Mouse (Mus musculus): ENCODE results near the gene Nr1d2. TPM values are rescaled to one million over a fixed set of nuclear protein-coding genes. Genes with fewer than 3 reads are reported as not detected.
"Not testable (repeated sequence)": the region's sequence is repeated elsewhere in the genome, so short reads cannot be mapped to it uniquely, and the experiment has no call there.

Gene Nr1d2
- 10 to 100 TPM; 76.6 to 89.5 (median 81.7) TPM for total RNA-seq (2022)

DNA sequence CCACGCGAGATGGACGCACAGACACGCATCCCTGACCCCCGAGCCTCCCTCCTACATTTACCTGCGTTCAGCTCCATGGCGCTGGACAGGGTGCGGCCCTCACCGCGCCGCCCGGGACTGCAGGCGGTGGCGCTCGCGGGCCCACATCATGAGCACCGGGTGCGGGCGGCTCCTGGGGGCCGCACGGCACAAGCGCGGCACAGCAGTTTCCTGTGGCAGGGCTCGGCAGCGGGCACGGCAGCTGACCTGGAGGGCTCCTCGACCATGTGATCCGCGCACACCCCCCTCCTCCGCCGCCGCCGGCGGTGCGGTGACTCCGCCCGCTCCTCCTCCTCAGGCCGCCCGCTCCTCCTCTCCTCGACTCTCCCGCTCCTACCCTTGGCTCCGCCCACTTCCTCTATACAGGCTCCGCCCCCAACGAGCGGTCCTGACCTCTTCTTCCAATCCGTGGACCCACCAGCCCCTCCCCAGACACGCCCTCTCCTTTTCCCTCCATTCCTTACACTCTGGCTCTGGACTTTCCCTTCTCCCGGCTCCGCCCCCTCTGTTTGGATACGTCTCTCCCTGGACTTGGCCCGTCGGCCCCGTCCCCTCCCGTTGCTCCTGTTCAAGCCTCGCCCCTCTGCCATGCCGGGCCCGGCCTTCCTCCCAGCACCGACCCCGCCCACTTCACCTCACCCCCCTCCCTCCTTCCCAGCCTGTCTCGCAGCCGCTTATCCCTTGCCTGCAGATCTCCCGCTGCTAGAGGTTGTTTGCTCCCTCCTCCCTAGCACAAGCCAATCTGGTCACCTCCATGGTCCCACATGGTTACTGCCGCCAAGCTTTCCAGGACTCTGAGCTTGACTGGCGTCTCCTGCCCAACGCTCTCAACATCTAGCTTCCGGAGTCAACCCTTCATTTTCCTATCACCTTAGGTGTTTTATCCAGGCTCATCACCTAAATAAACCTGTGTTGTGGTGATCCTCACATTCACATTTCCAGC is at the start of gene Nr1d2:
Gene Nr1d2 (minus strand): TSS at position 378 of the 982 bp plus-strand sequence.
- DNase-seq (ENCODE audit: low spot score in 2 of 2) = peak; percentile 97 to 99

DNA sequence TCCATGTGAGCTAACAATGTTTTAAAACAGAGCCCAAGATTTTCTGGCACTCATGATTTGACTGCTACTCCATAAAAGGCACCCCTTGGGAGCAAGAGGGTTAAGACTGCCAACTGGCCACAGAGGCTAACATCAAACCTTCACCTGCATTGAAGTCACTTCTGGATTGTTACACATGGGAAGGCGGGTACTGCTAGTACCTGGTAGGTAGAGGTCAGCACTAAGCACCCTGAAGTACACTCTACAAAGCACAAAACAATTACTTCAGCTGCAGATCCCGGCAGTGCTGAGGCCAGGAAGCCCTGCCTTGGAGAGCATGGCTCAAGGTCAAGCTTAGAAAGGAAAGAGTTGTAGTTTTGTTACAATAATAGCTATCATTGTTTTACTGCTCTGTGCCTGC is 48.5 kb upstream of the Nr1d2 start:
- DNase-seq (ENCODE audit: low spot score in 2 of 2) = no peak

DNA sequence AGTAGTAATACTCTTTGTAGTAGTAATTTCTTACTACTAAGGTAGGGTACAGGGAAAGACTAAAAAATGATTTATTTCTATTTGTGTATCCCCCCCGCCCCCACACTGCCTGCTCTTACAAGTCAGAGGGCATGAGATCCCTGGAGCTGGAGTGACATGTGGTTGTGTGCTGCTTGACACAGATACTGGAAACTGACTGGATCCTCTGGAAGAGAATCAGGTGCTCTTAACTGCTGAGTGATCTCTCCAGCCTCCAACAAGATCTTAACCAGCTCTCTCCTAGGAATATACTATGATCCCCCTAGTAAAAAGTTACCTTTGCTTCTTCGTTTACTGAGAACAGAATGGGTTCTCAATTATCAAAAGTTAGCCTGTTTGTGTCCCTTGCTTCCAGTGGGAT is 47.5 kb upstream of the Nr1d2 start:
- no peak for DNase-seq (ENCODE audit: low spot score in 2 of 2)

DNA sequence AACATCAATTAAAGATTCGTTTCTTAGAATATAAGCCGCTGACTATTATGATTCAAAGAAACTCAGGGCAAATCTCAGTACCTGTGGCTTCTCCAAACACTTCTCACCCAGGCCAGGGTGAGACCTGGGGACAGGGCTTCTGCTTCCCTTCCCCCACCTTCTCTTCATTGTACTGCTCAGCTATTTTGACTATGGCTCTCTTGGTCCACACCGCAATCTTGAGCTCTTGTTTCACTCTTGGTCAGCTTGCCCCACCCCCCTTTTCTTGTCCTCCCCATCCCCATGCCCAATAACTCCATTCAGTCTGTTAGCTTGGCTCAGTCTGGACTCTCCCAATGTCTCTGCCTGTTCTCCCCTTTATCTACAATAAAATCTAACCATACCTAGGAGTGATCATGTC is 46.5 kb upstream of the Nr1d2 start:
- no peak for DNase-seq (ENCODE audit: low spot score in 2 of 2)

DNA sequence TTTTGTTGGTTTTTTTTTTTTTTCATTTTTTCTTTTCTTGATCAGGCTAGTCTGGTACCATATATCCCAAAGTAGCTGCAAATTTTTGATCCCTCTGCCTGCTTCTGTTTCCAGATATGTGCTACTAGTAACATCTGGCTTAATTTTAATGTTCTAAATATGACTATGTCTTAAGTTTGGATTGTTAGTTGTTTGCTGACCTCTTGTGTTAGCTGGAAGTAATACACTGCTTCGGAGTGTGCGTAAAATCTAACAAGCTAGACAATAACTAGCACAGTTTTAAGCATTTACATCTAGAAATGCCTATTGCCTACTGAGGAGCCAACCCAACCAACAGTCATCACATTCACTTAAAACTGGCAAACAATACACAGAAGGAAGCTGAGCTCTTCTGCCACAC is 45.7 kb upstream of the Nr1d2 start:
- DNase-seq (ENCODE audit: low spot score in 2 of 2) = no peak

DNA sequence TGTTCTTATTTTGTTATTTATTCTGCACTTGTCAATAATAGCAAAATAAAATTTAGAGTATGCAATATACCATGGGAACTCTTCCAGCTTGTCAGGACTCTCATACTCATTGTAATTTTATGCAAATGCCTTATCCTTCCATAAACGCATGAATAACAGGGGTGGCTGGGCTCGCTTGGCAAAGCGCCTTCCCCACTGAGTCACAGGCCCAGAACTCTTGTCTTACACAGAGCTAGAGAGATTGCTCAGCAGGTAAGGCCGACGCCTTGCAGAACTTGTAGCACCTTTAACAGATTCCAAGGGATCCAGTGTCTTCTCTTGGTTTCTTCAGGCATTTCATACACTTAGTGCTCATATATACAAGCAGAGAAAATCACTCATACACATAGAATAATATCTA is 41.4 kb upstream of the Nr1d2 start:
- no peak for DNase-seq (ENCODE audit: low spot score in 2 of 2)

DNA sequence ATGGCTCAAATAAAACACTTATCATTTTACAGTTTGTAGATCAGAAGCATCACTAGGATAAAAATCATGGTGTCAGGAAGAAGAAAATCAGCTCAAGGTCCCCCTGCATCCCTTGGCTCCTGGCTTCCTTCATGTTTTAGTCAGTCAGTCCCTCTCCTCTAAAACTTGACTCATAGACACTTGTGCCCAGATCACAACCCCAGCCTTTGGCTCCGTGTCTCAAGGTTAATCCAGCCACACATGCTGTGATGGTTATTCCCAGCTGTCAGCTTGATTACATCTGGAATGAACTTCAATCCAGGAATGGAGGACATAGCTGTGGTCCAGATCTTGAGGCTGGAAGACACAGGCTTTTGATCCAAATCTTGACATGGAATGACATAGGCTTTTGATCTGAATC is 35.6 kb upstream of the Nr1d2 start:
- DNase-seq (ENCODE audit: low spot score in 2 of 2) = no peak

DNA sequence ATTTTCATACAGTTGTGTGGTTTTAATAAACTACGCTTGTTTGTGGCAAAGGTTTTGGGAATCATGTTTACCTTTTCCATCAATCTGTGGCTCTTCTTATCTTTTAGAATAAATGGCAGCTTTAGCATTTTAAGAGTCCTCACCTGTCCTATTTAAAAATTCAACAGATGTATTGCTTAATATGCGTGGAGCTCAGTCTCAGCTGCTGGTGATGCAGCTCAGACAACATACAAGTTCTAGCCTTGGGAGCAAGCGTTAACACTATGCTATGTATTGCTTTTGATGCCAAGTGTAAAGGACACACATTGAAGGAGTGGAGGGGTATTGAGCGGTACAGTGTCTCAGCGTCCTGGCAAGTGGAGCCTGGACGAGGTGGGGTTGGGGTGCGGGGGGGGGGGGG is 32.7 kb upstream of the Nr1d2 start:
- DNase-seq (ENCODE audit: low spot score in 2 of 2) = no peak

DNA sequence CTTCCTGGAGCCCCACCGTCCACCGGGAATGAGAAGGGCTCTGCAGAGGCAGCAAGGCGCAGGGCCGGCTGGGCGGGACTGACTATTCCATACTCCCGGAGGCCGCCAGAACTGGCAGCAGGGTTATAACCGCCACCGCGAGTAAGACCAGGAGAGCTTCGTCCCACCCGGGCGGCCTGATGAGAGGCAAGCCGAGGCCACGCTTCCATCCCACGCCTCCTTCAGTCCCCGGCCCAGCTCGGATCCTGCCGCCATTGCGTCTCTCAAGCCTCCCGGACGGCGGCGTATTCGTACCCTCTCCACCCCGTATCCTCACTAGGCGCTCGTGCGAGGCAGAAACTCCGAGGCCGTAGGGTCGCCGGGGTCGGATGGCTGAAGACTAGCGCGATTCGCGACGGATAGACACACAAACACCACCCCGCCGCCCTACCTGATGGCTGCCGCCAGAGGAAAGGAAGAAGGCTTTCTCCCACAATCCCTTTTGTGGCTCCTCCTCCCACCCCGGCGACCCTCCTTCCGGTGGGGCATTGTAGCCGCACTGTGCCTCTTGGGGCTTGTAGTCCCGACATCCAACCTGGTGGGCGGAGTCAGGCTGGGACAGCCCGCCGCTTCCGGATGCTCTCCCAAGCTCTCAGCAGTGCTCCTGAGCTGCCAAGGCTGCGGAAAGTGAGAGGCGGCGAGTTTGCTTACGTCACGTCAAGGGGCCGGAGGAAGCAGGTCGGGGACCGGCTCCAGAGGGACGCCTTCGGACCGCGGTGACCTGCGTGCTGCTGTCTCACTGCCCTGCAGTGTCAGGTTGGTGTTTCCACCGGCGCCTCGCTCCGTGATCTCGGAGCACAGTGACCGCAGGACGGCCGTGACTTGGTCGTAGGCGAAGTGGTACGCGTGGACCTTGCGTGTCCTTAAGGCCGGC is 31.9 kb upstream of the Nr1d2 start, which contains the start of the genes Nkiras1 and Rpl15:
Gene Nkiras1 (plus strand): TSS at position 608 of the 913 bp plus-strand sequence.
Gene Rpl15 (minus strand): TSS at position 863 of the 913 bp plus-strand sequence.
- peak; percentile 98 to 99 for DNase-seq (ENCODE audit: low spot score in 2 of 2)

DNA sequence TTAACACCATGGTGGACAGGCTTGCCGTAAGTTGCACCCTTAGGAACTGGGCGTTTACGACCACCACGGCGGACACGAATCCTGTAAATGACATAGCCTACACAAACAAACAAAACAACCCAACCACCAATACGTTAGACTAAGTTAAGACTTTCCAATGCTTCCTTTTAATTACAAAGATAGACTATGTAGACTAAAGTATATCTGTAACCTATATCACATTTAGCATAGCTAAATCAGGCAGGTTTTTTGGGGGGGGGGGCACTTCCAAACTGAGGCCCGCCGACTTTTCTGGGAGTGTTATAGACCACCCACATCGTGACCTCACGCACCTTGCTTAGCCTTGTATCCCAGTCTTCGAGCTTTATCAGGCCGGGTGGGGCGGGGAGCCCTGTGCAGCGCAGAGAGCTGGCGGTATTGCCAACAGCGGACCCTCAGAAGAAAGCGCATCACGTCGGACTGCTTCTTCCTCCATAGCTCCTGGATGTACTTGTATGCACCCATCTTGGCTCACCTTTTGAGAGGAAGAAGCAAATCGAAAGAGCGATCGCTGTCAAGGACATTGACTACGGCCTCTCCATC is 31.1 kb upstream of the Nr1d2 start:
- DNase-seq (ENCODE audit: low spot score in 2 of 2) = not testable (repeated sequence)

DNA sequence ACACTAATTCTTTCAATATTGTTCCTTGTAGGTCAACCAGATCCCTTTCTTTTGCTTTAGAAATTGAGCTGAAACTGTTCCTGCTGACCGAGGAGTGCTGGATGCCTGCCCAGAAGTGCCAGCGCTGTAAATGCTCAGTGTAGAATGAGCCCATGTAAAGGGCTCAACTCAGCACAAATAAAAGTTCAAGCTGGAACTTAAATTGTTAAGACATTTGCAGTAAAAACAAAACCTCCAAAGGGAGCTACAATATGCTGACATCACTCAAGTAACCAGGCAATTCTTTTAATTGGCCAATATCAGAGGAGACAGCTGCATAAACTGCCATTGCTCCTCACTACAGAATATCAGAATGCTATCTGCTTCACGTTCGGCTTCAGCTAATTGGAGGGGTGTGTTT is 24.5 kb upstream of the Nr1d2 start:
- DNase-seq (ENCODE audit: low spot score in 2 of 2) = no peak

DNA sequence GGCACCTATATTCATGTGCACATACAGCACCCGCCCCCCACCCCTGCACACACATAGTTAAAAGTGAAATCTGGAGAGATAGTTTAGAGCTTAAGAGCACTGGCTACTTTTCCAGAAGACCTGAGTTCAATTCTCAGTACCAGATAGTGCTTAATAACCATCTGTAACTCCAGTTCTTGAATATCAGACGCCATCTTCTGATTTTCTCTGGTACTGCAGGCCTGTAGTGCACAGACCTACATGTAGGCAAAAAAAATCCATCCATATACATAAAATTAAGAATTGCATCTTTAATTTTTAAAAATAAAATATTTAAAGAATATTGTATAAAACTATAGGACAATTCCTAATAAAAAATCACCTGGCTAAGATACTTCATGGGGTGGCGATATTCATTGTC is 22.3 kb upstream of the Nr1d2 start:
- DNase-seq (ENCODE audit: low spot score in 2 of 2) = no peak

DNA sequence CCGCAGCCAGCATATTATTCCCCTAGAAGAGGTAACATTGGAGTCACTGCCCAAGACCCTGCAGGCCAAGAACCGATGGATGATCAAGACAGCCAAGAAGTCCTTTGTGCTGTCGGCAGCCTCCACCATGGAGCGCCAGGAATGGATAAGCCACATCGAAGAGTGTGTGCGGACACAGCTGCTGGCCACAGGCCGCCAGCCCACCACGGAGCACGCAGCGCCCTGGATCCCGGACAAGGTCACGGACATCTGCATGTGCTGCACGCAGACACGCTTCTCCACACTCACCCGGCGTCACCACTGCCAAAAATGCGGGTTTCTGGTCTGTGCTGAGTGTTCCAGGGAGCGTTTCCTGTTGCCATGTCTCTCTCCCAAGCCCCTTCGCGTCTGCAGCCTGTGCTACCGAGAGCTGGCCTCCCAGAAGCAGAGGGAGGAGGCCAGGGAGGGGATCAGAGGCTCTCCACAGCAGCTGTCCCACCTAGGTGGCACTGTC is 3.8 kb upstream of the Nr1d2 start:
- no peak for DNase-seq (ENCODE audit: low spot score in 2 of 2)

DNA sequence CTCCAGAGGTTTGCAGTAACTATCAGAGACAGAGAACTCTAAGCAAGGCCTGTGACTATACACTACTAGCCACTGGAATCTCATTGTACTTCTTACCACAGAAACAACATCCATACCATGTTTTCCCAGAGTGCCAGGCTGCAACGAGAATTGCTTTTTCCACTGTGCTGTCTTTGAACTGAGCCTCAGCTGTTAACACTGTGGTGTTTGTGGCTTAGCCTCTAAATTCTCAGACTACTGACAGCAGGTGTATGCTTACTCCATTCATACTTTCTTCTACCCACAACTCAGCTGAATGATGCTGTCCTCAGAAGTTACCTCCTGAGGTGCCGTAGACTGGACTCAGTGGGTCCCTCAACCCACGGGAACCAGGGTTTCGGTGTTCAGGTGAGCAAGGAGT is 2.9 kb upstream of the Nr1d2 start:
- DNase-seq (ENCODE audit: low spot score in 2 of 2) = no peak

DNA sequence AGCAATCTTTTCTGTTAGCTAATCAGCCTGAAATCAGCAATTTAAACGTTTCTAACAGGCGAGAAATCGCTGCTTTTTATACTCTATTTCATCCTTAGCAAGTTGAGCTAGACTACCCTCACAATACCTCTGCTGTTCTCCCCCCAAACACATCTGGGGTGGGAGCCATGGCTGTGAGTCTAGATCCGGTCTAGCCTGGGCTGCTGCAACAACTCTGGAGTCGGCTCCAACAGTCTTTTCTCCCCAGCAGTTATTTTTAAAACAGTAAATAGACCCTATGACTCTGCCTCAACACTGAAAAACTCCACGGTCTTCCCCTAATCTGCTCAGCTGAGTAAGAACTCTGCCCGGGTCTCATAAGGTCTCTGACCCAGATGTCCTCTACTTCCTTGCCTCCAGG is 1.2 kb upstream of the Nr1d2 start:
- DNase-seq (ENCODE audit: low spot score in 2 of 2) = no peak

DNA sequence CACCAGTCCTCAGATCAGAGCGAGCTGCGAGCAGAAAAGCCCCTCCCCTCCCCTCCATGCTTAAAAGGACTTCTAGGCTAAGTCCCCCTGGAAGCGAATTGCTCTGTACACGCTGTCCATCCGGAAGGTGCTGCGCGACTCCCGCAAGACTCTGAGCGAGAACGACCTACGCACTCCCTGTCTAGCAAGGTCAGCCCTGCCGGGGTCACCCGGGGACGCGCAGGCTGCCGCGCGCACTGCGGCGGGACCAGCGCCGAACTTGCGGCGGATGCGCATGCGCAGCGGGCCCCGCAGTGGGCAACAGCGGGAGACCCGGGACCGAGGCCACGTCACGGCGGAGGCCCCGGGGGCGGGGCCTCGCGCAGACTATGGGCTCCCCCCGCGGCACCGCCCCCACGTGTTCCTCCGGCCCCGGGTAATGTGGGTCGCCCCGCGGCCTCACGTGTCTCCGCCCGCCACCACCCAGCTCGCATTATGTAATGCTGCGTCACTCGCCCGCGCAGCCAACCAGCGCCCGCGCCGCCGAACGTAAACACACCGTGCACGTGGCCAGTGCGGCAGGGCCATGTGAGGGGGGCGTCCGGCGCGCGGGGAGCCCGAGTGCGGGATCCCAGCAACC is 687 bp downstream of the Nr1d2 start:
- peak; percentile 96 to 99 for DNase-seq (ENCODE audit: low spot score in 2 of 2)

DNA sequence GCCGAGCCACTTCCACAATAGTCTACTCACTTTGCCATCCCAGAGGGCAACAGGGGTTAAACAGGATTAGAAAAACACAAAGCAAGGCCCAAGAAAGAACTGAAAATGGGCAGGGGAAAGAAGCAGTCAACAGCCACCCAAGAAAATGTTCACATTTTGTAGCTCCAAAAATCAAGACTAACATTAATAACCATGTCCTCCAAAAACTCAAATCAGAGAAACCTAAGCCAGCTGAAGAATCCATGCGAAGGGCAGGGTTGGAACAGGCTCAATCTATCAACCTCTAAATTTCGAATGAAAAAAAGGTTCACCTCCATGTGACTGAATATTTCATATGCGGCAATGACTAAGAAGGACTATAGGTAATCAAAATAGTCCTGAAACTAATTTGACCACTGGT is 1.5 kb downstream of the Nr1d2 start:
- no peak for DNase-seq (ENCODE audit: low spot score in 2 of 2)

DNA sequence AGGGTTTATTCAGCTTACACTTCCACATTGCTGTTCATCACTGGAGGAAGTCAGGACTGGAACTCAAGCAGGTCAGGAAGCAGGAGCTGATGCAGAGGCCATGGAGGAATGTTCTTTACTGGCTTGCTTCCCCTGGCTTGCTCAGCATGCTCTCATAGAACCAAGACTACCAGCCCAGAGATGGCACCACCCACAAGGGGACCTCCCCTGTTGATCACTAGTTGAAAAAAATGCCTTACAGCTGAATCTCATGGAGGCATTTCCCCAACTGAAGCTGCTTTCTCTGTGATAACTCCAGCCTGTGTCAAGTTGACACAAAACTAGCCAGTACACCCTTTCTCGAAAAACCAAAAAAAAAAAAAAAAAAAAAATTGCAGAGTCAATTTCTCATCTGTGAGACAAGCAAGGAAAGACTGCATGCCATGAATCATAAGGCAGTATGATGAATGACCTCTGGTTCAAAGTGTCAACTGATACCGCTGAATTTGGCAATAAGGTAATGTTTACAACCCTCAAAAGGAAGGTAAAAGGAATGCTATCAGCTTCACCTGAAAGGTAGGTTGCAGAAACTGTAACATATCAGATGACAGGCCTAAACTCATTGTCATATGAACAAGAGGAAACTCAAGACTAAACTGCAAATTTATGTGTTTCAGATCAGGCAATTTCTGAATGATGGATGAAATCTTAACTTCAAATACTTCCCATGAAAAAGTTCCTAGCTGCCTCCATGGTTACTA is 2.3 kb downstream of the Nr1d2 start:
- not testable (repeated sequence) for DNase-seq (ENCODE audit: low spot score in 2 of 2)

DNA sequence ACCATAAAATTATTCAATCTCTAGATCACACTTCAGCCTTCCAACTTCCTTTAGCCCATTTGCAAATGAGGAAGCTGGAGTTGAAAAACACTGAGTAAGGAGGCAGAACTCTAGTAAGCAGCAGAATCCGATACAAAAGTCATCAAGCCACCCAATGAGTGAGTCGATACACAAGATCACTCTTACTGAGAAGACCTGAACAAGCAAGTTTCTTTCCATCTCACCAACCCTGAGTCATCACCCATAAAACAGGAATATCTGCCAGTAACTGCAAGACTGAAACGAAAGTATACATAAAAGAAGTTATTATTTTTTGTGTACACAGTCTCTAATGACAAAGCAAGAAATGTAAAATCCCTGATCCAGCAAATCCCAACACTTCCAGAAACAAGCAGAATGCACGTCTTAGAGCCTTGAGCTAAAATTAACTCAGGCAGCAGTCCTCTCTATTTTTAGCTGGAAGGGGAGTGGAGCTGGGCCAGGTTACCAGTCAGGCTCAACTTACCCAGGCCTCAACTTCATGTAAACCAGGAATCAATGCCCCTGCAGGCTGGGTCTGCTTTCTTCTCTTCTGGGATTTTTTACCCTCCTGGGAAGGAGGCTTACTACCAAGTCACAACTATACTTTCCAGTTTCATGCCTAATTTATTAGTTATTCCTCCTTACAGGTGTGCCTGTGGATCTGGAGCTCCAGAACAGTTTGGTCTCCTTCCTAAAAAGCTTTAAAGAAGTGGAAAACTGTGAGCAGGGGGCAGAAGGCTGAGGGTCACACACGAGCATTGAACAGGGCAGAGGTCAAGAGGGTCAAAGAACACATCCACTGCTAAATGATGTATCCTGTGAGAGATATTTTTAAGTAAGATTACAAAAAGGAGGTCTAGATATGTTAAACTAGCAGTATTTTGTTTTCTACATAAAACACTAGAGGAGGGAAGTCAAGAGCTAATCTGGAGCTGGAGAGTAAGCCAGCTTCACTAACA is 4.7 kb downstream of the Nr1d2 start:
- DNase-seq (ENCODE audit: low spot score in 2 of 2) = no peak

Measured in layer of hippocampus, adult 8-10 months (tissue).